ENCODE assay signal across 8 mouse cellular contexts in genomic region chr3:38712078-38712873, GRCm38 (mm10).
DNase-seq lines count a peak whose midpoint lies in the region; ATAC-seq and TF ChIP-seq lines count a peak whose summit lies in the region.

No protein-coding gene starts in this region.

- H3K4me3 ChIP-seq in heart, adult 2 months, result no peak overlapping the region
- no peak overlapping the region for H3K4me3 ChIP-seq in hindbrain, embryonic 16.5 days (ENCODE audit: low read length)

- no peak for TF ChIP-seq POLR2A in heart, adult 2 months (IDR thresholded peaks at IDR 0.05; ENCODE audit: insufficient read depth, low read depth, low read length)

- no peak overlapping the region for H3K9ac ChIP-seq in heart, adult 2 months (ENCODE audit: low read depth, low read length)
- no peak overlapping the region for H3K9ac ChIP-seq in hindbrain, embryonic 16.5 days (ENCODE audit: low read depth, low read length)

- DNase-seq in heart, adult 11 months, result peak; percentile 69
- DNase-seq in heart, adult 2 months, result no peak
- DNase-seq in right cerebral cortex, postnatal 4 days, result peak; percentile 31
- DNase-seq in right cerebral cortex, adult 2 months (ENCODE audit: low spot score in 2 of 2), result no peak
- DNase-seq in retina, postnatal 7 days (ENCODE audit: low read depth, low spot score), result peak; percentile 42
- no peak for DNase-seq in kidney, postnatal 36 days
- DNase-seq in layer of hippocampus, postnatal 14 days (ENCODE audit: low spot score in 2 of 2), result no peak

- no peak for TF ChIP-seq EP300 in heart, adult 2 months (IDR thresholded peaks at IDR 0.05; ENCODE audit: insufficient read depth, low read depth, low read length)

- no peaks in the 10 kb centered on the region for H3K79me2 ChIP-seq in heart, adult 2 months (replicated peaks; ENCODE audit: control insufficient read depth, insufficient read depth, low read length)

- 0 out of 2 replicates have a peak overlapping the region, but pooled peaks have one; percentile 8 for H3K4me2 ChIP-seq in hindbrain, embryonic 16.5 days (ENCODE audit: low read length)

- no peak for TF ChIP-seq CTCF in heart, adult 2 months (IDR thresholded peaks at IDR 0.05)

- H3K27ac ChIP-seq in heart, adult 2 months, result no peak overlapping the region
- peak overlapping the region; percentile 51; the same call in 1 of the 2 replicates for H3K27ac ChIP-seq in hindbrain, embryonic 16.5 days (ENCODE audit: low read depth, low read length)

- 29% methylated on average over 9 of the region's 9 CpGs for WGBS in heart, adult 2 months
- WGBS in hindbrain, embryonic 16.5 days, result 14% methylated on average over 9 of the region's 9 CpGs

- H3K9me3 ChIP-seq in hindbrain, embryonic 16.5 days (ENCODE audit: control insufficient read depth, low read length), result no peaks in the 10 kb centered on the region

- no peaks in the 10 kb centered on the region for H3K36me3 ChIP-seq in heart, adult 2 months (ENCODE audit: control insufficient read depth, insufficient read depth, low read length)
- H3K36me3 ChIP-seq in hindbrain, embryonic 16.5 days (ENCODE audit: control insufficient read depth, insufficient read depth, low read length), result no peaks in the 10 kb centered on the region

- peak; percentile 73 for ATAC-seq in hindbrain, embryonic 16.5 days

- H3K27me3 ChIP-seq in heart, adult 2 months (ENCODE audit: control insufficient read depth, insufficient read depth, low read length), result no peaks in the 10 kb centered on the region
- H3K27me3 ChIP-seq in hindbrain, embryonic 16.5 days (replicated peaks; ENCODE audit: control insufficient read depth, insufficient read depth, low read length), result no peaks in the 10 kb centered on the region

- intact Hi-C loops in heart, adult 2 months (cut with DNase I), result no loop called here

- H3K4me1 ChIP-seq in heart, adult 2 months (ENCODE audit: control insufficient read depth, insufficient read depth, low read length), result no peaks in the 10 kb centered on the region
- H3K4me1 ChIP-seq in hindbrain, embryonic 16.5 days (ENCODE audit: control insufficient read depth, insufficient read depth, low read depth, low read length), result peaks cover 8% of the 10 kb centered on the region

Comparison
In these comparisons a context has a peak if more than half of its experiments do, and no peak if none do; other contexts are left out.
1. DNase-seq: peak in heart, adult 11 months (single experiment), right cerebral cortex, postnatal 4 days (single experiment) and retina, postnatal 7 days (single experiment); none in heart, adult 2 months (0 of 2), right cerebral cortex, adult 2 months (0 of 2), kidney, postnatal 36 days (0 of 2) and layer of hippocampus, postnatal 14 days (0 of 2).